Mouse (Mus musculus) CD4-positive helper T cell, adult 2 months (primary cell): ENCODE measurements around the gene Nme7.

ENCODE experiments used
- DNase-seq: peaks from one replicate; pipeline ENCODE4 v3.0.0-alpha.2; 2012; ENCODE audit warnings: low read depth, missing footprints, low spot score

The Nme7 gene

GRCm38 (mm10) chr1:164457531-164458244 lies 153.8 kb downstream of the Nme7 start:
- peak; percentile 83 for DNase-seq

GRCm38 (mm10) chr1:164458245-164458613 lies 154.3 kb downstream of the Nme7 start, which contains the start of gene Atp1b1:
Gene Atp1b1, minus strand, starts transcription at chr1:164458355.
- peak; percentile 89 for DNase-seq

- peak; percentile 43 for DNase-seq
These were observed 154.7 kb downstream of the Nme7 start for GRCm38 (mm10) chr1:164458621-164459051.

GRCm38 (mm10) chr1:164459127-164459905 lies 155.4 kb downstream of the Nme7 start:
- DNase-seq = no peak

- no peak for DNase-seq
These were observed 157.2 kb downstream of the Nme7 start for GRCm38 (mm10) chr1:164460921-164461697.

- DNase-seq = no peak
These were observed 157.8 kb downstream of the Nme7 start for GRCm38 (mm10) chr1:164461726-164462125.

GRCm38 (mm10) chr1:164467406-164467805 lies 163.5 kb downstream of the Nme7 start:
- DNase-seq = no peak

- DNase-seq = no peak
These were observed 164.4 kb downstream of the Nme7 start for GRCm38 (mm10) chr1:164468329-164468728.

- DNase-seq = no peak
These were observed 167.1 kb downstream of the Nme7 start for GRCm38 (mm10) chr1:164470985-164471384.

GRCm38 (mm10) chr1:164471632-164472031 lies 167.7 kb downstream of the Nme7 start:
- DNase-seq = no peak

GRCm38 (mm10) chr1:164473398-164473797 lies 169.5 kb downstream of the Nme7 start:
- no peak for DNase-seq

GRCm38 (mm10) chr1:164474310-164474709 lies 170.4 kb downstream of the Nme7 start:
- DNase-seq = no peak

- DNase-seq = no peak
These were observed 171.0 kb downstream of the Nme7 start for GRCm38 (mm10) chr1:164474778-164475511.

- DNase-seq = no peak
These were observed 172.0 kb downstream of the Nme7 start for GRCm38 (mm10) chr1:164475895-164476294.

GRCm38 (mm10) chr1:164480755-164481644 lies 177.1 kb downstream of the Nme7 start:
- DNase-seq = no peak

GRCm38 (mm10) chr1:164481645-164482354 lies 177.9 kb downstream of the Nme7 start:
- no peak for DNase-seq

GRCm38 (mm10) chr1:164482833-164483232 lies 178.9 kb downstream of the Nme7 start:
- no peak for DNase-seq

- no peak for DNase-seq
These were observed 179.8 kb downstream of the Nme7 start for GRCm38 (mm10) chr1:164483728-164484127.
